Mouse (Mus musculus): ENCODE measurements at regions not wholly inside any gene's neighbourhood (a gene's known extent, or its start where the extent isn't known, plus 50 kb on each side); places are given as distances from the start of the nearest gene placed in this dataset.
A peak's percentile ranks its signal among the peaks of the same experiment; 100 is the strongest.

DNA sequence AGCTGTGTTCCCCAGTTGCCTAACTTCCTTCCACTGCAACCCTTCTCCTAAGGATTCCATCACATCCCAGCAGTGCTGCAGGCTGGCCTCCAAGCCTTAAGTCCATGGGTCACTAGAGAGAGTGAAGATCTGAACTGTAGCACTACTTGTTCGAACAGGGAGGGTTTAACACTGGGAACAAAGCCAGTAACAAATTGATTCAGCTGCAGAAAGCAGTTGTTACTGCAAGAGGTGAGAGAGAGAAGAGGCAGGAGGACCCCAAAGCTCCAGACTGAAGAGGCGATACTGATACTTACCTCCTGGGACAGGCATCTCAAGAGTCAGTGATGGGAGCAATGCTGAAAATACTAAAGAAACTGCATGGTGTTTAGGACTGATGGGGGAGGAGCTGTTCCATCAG lies 600.1 kb upstream of the Cdh5 start:
- DNase-seq (ENCODE audit: low spot score), result no peak

DNA sequence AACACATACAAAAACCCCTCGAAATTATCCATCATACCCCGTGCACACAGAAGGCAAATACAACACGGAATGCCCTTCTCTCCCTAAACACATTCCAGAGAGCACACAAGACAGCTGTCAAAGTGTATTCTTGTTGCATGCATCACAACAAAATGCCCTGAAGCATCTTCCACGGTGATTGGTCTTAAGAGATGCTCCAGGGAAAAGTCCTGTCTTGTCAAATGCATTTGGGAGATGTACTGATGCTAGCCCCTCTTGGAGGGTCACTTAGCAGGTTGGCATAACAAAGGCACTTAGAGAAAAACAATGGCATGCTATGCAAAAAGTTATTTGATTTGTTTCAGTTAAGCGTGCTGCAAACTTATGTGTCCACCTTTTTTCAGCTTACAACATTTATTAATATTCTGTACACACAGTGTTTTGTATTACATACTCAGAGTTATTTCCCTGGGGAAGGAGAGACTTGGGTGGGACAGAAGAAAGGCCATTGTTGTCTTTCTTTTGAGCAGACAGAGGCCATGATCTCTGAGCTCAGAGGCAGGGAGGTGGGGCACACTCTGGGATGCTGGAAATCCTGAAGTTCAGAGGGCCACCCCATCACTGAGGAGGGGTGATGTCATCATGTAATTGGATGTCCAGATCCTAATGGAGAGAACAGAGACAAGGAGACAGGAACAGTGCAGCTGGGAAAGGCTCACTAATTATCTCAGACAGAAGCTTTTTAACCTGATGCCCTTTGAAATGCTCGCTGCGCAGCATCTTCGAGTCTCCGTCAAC lies 598.2 kb upstream of the Cdh5 start:
- no peak for DNase-seq (ENCODE audit: low spot score)

DNA sequence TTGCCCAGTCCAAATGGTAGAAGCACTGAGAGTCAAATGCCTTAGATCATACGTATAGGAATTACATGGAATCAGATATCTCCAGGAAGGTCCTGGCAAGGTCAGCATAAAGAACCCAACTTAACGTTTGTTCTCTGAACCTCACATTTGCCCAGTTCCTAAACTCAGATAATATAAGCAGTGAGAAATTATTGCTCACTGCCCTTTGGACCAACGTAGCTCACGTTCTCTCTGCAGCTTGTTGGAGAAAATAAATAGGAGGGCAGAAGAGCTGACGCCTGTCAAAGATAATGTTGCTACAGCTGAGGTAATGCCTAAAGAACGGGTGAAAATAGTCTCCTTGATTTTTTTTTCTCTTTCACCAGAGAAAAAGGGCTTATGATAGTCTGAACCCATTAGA lies 595.1 kb upstream of the Cdh5 start:
- DNase-seq (ENCODE audit: low spot score), result no peak

DNA sequence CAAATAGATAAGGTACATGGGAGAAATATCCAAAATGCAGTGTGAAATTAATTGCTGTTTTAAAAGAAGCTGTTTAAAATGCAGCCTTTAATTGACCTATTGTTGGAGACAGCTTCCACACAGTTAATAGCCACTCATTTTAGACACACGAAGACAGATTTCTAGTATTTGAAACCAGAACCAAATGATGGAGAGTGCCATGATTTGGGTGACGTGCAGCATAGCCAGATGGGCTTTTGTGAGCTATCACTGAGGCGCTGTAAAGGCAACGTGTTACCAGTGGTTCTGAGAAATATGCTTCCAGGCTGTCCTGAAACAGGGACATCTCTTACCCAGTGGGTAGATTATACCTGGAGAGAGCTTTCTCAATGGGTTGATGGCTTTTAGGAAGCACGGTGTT lies 594.4 kb upstream of the Cdh5 start:
- DNase-seq (ENCODE audit: low spot score), result no peak

- no peak for DNase-seq (ENCODE audit: low spot score)
These were observed 581.1 kb upstream of the Cdh5 start for GRCm38 (mm10) chr8:103520141-103520866.

DNA sequence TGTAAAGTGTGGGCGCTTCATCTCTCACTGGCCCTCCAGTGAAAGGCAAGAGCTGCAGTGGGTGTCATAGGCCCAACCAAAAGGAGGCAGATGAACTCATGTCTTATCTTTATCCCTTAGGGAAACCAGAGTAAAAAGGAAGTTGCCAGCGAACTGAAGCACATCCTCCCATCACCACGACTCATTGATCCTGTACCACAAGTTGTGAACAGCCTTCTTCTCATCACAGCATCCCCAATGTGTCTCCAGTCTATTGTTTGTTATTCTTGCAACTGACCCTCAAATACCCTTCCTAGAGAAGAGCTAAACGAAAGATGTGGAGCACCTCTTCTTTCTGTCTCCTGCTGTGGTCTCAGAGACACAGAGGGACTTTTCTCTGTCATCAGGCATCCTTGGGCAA lies 570.5 kb upstream of the Cdh5 start:
- no peak for DNase-seq (ENCODE audit: low spot score)

DNA sequence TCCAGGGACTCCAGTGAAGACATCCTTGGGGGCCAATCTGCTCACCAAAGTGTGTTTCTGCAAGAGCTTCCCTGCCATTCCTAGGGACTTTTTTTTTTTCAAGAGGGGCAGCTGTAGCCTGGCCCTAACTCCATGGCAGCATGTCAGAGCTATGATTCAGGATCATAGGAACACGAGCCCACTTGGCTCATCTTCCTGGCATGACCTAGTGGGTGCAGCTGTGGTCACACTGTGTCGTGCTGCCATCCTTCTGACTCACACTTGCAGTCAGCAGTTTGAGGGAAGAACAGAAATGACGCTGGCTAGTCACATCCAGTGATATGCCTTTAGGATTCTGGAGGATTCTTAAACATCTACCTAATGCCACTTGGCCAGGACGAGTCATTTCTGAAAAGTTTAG lies 566.5 kb upstream of the Cdh5 start:
- DNase-seq (ENCODE audit: low spot score), result no peak

GRCm38 (mm10) chr8:103536856-103537255 lies 564.6 kb upstream of the Cdh5 start:
- no peak for DNase-seq (ENCODE audit: low spot score)

DNA sequence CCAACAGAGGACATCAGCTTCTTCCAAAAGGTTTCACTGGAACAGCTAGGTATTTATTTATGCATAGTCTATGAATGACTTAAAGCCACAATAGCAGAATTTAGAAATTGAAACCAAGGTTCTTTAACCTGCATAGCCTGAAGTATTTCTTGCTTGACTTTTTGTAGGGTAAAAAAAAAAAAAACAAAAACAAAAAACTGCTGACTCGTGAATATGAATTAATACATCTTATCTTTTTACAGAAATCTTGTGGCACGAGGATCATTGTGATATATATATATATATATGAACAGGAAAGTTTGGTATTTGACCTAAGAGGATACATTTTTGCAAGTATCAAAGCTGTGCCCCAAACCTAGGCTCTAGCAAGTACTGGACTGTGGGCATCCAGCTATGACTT lies 559.5 kb upstream of the Cdh5 start:
- DNase-seq (ENCODE audit: low spot score), result no peak

GRCm38 (mm10) chr8:103551916-103552535 lies 549.4 kb upstream of the Cdh5 start:
- DNase-seq (ENCODE audit: low spot score), result no peak

- DNase-seq (ENCODE audit: low spot score), result no peak
These were observed 539.8 kb upstream of the Cdh5 start for GRCm38 (mm10) chr8:103561606-103562005.

GRCm38 (mm10) chr8:103570864-103571425 lies 530.5 kb upstream of the Cdh5 start:
- no peak for DNase-seq (ENCODE audit: low spot score)

GRCm38 (mm10) chr8:103577147-103577546 lies 524.3 kb upstream of the Cdh5 start:
- no peak for DNase-seq (ENCODE audit: low spot score)

DNA sequence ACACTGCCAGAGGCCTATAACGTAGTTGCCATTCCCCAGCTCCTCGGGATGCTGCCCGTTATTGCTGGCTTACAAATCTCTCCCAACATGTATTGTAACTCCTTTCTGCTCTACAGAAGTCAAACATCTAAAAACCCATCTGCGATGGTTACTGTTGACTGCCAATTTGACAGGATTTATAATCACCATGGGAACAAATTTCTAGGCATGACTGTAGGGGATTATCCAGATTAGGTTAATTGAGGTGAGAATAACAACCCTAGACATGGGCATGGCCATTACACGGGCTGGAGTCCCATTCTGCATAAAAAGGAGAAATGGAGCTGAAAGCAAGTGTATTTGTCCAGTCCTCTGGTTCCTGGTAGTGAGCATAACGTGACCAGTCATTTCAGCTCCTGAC lies 523.4 kb upstream of the Cdh5 start:
- DNase-seq (ENCODE audit: low spot score), result no peak

DNA sequence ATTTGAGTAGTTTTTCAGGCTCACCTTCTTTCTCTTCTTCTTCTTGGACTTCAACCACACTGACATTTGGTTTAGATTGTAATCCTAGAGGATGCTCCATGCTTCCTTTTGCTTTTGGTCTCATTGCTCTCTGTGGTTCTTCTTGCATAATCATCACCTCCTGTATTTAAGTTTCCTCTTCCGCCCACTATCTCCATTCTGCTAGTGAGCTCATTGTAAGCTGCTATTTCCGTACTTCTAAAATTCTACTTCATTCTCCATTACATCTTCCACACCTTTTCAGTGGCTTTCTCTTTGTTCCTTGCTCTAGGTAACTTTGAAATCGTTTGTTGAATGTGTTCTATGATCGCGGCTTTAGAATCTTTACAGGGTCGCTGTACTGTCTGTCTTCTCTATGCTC lies 493.1 kb upstream of the Cdh5 start:
- DNase-seq (ENCODE audit: low spot score), result no peak

GRCm38 (mm10) chr8:103623781-103624434 lies 477.5 kb upstream of the Cdh5 start:
- no peak for DNase-seq (ENCODE audit: low spot score)

GRCm38 (mm10) chr8:103625166-103625890 lies 476.1 kb upstream of the Cdh5 start:
- DNase-seq (ENCODE audit: low spot score), result no peak

DNA sequence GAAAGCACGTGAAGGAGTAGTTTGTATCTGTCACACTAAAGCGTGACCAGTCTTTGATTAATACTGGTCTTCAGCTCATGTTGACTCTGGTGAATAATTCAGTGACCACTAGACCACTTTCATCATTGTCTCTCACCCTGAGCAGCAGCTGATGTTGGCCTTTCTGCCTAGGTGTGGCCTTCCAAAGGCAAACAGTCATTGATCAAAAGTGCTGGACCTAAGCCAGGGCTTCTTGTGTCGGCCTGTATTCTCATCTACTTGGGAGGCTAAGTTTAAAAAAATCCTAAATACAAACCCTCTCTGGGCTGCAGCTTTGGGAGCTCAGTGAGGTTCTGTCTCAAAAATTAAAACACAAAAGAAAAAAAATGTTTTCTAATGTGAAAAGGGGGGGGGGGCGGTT lies 475.0 kb upstream of the Cdh5 start:
- no peak for DNase-seq (ENCODE audit: low spot score)

DNA sequence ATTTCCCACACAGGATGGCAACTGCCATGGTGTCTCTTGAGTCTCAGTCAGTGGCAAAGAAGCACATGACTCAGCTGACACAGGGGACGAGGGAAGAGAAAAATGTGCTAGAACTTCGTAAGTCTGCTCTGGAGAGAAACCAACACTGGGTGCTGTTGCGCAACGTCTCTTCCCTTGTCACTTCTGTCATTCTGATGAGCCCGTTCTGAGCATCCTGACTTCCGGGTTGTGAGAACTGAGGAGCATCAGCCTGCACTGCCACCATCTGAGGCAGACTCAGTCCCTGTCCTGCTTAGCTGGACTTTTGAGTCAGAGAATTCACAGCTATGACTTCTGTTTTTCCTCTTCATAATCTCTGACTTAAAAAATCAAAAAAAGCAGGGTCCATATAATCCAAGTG lies 468.9 kb upstream of the Cdh5 start:
- no peak for DNase-seq (ENCODE audit: low spot score)

DNA sequence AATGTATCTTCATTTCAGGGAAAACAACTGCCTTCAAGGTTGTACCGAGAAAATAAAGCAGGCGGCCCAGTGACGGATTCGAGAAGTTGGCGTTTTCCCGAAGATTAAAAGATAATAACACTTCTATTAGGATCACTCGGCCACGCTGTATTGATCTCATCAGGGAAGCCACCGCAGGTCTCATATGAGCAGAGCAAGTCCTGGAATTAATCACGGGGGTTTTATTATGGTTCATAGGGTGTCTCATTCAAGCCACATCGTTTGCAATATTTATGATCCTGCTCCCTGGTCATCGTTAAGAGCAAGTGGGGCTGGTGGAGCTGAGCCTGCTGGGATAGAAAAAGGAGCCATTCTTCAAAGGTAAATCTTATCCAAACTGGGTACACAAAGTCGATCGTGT lies 466.5 kb upstream of the Cdh5 start:
- no peak for DNase-seq (ENCODE audit: low spot score)

GRCm38 (mm10) chr8:103643621-103644020 lies 457.8 kb upstream of the Cdh5 start:
- DNase-seq (ENCODE audit: low spot score), result no peak

- peak; percentile 15 for DNase-seq (ENCODE audit: low spot score)
These were observed 457.3 kb upstream of the Cdh5 start for GRCm38 (mm10) chr8:103644106-103644505.
